Mouse (Mus musculus) heart, adult 2 months (tissue): ENCODE measurements around the gene Tap2. TPM values are rescaled to one million over a fixed set of nuclear protein-coding genes. Genes with fewer than 3 reads are reported as not detected.

Experiments
- DNase-seq, 2 experiments: peaks; one replicate each; pipeline ENCODE4 v3.0.0; 2021
- H3K27ac ChIP-seq: fragments of 200-600 bp; 2 replicates; pipeline ENCODE4 v1.8.1; 2022
- H3K27me3 ChIP-seq: fragments of 200-500 bp; 2 replicates; pipeline ENCODE4 v1.6.1; 2012; ENCODE audit warnings: mild to moderate bottlenecking, low read length, inconsistent platforms, mixed read lengths; ENCODE audit not compliant: control insufficient read depth, insufficient read depth
- H3K36me3 ChIP-seq: fragments of 200-500 bp; 2 replicates; pipeline ENCODE4 v1.6.1; 2012; ENCODE audit warnings: low read length, inconsistent platforms; ENCODE audit not compliant: control insufficient read depth, insufficient read depth
- H3K4me1 ChIP-seq: fragments of 200-500 bp; 2 replicates; pipeline ENCODE4 v1.6.1; 2011; ENCODE audit warnings: low read length; ENCODE audit not compliant: control insufficient read depth, insufficient read depth
- H3K4me3 ChIP-seq: fragments of 200-600 bp; 2 replicates; pipeline ENCODE4 v1.8.1; 2022
- H3K79me2 ChIP-seq: fragments of 200-500 bp; replicated peaks from 2 replicates; pipeline ENCODE4 v1.6.1; 2012; ENCODE audit warnings: mild to moderate bottlenecking, inconsistent platforms, low read length, moderate library complexity, mixed read lengths; ENCODE audit not compliant: control insufficient read depth, insufficient read depth
- H3K9ac ChIP-seq: fragments of 200-500 bp; 2 replicates; pipeline ENCODE4 v1.6.1; 2012; ENCODE audit warnings: low read depth, mild to moderate bottlenecking, control low read depth, inconsistent platforms, low read length, mixed read lengths
- CTCF ChIP-seq: fragments of 200-600 bp; IDR thresholded peaks from 2 replicates; pipeline ENCODE4 v1.8.1; 2022; ENCODE audit warnings: antibody characterized with exemption, mild to moderate bottlenecking, moderate library complexity
- EP300 ChIP-seq: fragments of 200-500 bp; IDR thresholded peaks from 2 replicates; pipeline ENCODE4 v1.6.1; 2011; ENCODE audit warnings: low read depth, low read length, control low read depth; ENCODE audit not compliant: insufficient read depth
- POLR2A ChIP-seq: fragments of 200-500 bp; IDR thresholded peaks from 2 replicates; pipeline ENCODE4 v1.6.1; 2011; ENCODE audit warnings: mild to moderate bottlenecking, low read depth, low read length, control low read depth; ENCODE audit not compliant: insufficient read depth
- WGBS: fragments of 180-500 bp; shearing (Covaris S2); methylation state at CpG from one replicate; pipeline ENCODE4 v1.1.7; 2018; 5-methylcytosine and 5-hydroxymethylcytosine counted together
- intact Hi-C: fragments of 180-260 bp; cut with DNase I; formaldehyde crosslinking; loops from one replicate; pipeline ENCODE4 v1.15.1; 2025
- polyA plus RNA-seq: library from polyadenylated mRNA; depleted of rRNA; stranded (reverse); fragments of >200 nt; gene quantifications from 2 replicates; pipeline ENCODE4 v1.2.3, GENCODE M21; 2012
- total RNA-seq, 2 experiments: library from RNA; stranded (reverse); gene quantifications; 2 replicates each; pipeline ENCODE4 v1.2.3; 2021

The Tap2 gene
- total and polyA plus RNA-seq, 3 experiments, result 26.1 to 31.2 (median 26.5) TPM

- no peaks in the 10 kb centered on the region for H3K27me3 ChIP-seq
- no peak overlapping the region for H3K27ac ChIP-seq
- H3K79me2 ChIP-seq, result no peaks in the 10 kb centered on the region
- intact Hi-C loops, result no loop called here
- H3K9ac ChIP-seq, result no peak overlapping the region
- H3K4me1 ChIP-seq, result no peaks in the 10 kb centered on the region; the same call in 1 of the 2 replicates
- WGBS, result 45% methylated on average over 16 of the region's 16 CpGs
- TF ChIP-seq CTCF (no peak), POLR2A (no peak), EP300 (no peak)
- no peak overlapping the region for H3K4me3 ChIP-seq
- H3K36me3 ChIP-seq, result no peaks in the 10 kb centered on the region
- no peak for DNase-seq
These were observed 10.5 kb upstream of the Tap2 start for GRCm38 (mm10) chr17:34192852-34193251.

GRCm38 (mm10) chr17:34193468-34193867 is 9.9 kb upstream of the Tap2 start:
- no peak overlapping the region for H3K27ac ChIP-seq
- H3K36me3 ChIP-seq, result no peaks in the 10 kb centered on the region
- no peak for DNase-seq
- no peaks in the 10 kb centered on the region for H3K4me1 ChIP-seq
- H3K9ac ChIP-seq, result no peak overlapping the region
- no peak overlapping the region for H3K4me3 ChIP-seq
- no peaks in the 10 kb centered on the region for H3K27me3 ChIP-seq
- 56% methylated on average over 8 of the region's 8 CpGs for WGBS
- no peaks in the 10 kb centered on the region for H3K79me2 ChIP-seq
- TF ChIP-seq POLR2A, result no peak
- TF ChIP-seq EP300, result no peak
- TF ChIP-seq CTCF, result no peak
- intact Hi-C loops, result no loop called here

- no peak overlapping the region for H3K27ac ChIP-seq
- peaks cover 3% of the 10 kb centered on the region; the same call in 1 of the 2 replicates for H3K4me1 ChIP-seq
- no peak overlapping the region for H3K4me3 ChIP-seq
- H3K9ac ChIP-seq, result no peak overlapping the region
- intact Hi-C loops, result no loop called here
- no peaks in the 10 kb centered on the region for H3K79me2 ChIP-seq
- DNase-seq, result no peak
- no peak for TF ChIP-seq POLR2A
- TF ChIP-seq EP300, result no peak
- TF ChIP-seq CTCF, result no peak
- no peaks in the 10 kb centered on the region for H3K36me3 ChIP-seq
- 76% methylated on average over 4 of the region's 4 CpGs for WGBS
- no peaks in the 10 kb centered on the region for H3K27me3 ChIP-seq
These were observed 8.6 kb upstream of the Tap2 start for GRCm38 (mm10) chr17:34194723-34195122.

GRCm38 (mm10) chr17:34196491-34196890 is 6.8 kb upstream of the Tap2 start:
- H3K27ac ChIP-seq, result no peak overlapping the region
- WGBS, result 66% methylated on average over 12 of the region's 12 CpGs
- H3K27me3 ChIP-seq, result no peaks in the 10 kb centered on the region
- peak; percentile 27 to 47 for DNase-seq
- no peak overlapping the region for H3K4me3 ChIP-seq
- no peaks in the 10 kb centered on the region for H3K36me3 ChIP-seq
- H3K79me2 ChIP-seq, result no peaks in the 10 kb centered on the region
- no peak overlapping the region for H3K9ac ChIP-seq
- peaks cover 3% of the 10 kb centered on the region; the same call in 1 of the 2 replicates for H3K4me1 ChIP-seq
- TF ChIP-seq EP300, result no peak
- no peak for TF ChIP-seq POLR2A
- TF ChIP-seq CTCF, result no peak
- intact Hi-C loops, result no loop called here

- Histone ChIP-seq H3K36me3 (no peaks in the 10 kb centered on the region), H3K4me1 (peaks cover 3% of the 10 kb centered on the region; the same call in 1 of the 2 replicates), H3K9ac (peak within 1 kb of the TSS; percentile 67), H3K4me3 (peak within 1 kb of the TSS; percentile 44), H3K27ac (peak within 1 kb of the TSS; percentile 78), H3K27me3 (no peaks in the 10 kb centered on the region), H3K79me2 (no peaks in the 10 kb centered on the region)
- peak; percentile 90 to 91 for DNase-seq
- intact Hi-C loops, result loop anchor here (1.0 kb wide), 1 partner anchor 10 kb away; the partner anchor contains the start of genes Psmb9 and Tap1
- WGBS, result 12% methylated on average over 41 of the region's 41 CpGs
- peak; percentile 77 for TF ChIP-seq POLR2A
- TF ChIP-seq CTCF, result no peak
- no peak for TF ChIP-seq EP300
These were observed 6.1 kb upstream of the Tap2 start, which contains the start of gene Psmb8 for GRCm38 (mm10) chr17:34196941-34197894. Gene Psmb8, plus strand, starts transcription at chr17:34197721.
